In the genomic region with DNA sequence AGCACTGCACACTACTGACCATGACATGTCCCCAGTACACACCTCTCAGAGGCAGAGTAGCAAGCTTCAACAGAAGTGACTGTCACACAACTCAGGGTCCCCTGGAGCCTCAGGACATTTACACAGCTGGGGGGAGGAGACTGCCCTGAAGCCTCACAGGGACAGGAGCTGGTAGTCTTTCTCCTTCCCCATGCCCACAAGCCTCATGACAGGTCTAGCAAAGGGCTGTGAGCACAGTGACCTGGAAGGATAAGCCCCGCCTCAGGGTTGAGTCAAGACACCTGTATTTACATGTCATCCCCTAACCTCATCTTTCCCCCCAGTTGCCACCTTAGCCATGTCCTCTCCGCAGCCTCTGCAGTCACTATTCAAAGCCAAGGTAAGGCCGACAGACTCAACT, we compare ENCODE assay signal across 9 mouse cellular contexts. TPM values are rescaled to one million over a fixed set of nuclear protein-coding genes. Genes with fewer than 3 reads are reported as not detected.
DNase-seq lines count a peak whose midpoint lies in the region; ATAC-seq and TF ChIP-seq lines count a peak whose summit lies in the region.
"Had no signal": no experiment of that assay in that cellular context is flagged by ENCODE, and none has a peak within 500 bp of the region (broad histone marks: within the 10 kb centered on the region; RNA-seq: fewer than 3 reads in every experiment).

No protein-coding gene starts in this region.

- no peak for DNase-seq in kidney, postnatal 0 days (ENCODE audit: low spot score)
- DNase-seq in kidney, postnatal 4 days: no peak
- no peak for DNase-seq in limb, embryonic 11.5 days (ENCODE audit: low spot score)
- no peak for DNase-seq in spleen, postnatal 36 days (ENCODE audit: low spot score in 2 of 2)
- DNase-seq in adrenal gland, postnatal 14 days: no peak
- DNase-seq in left cerebral cortex, postnatal 25 days (ENCODE audit: low spot score in 2 of 2): no peak
- DNase-seq: gastrocnemius, postnatal 36 days had no signal

- no peak overlapping the region for H3K9ac ChIP-seq in kidney, postnatal 0 days (ENCODE audit: low read depth, low read length)
- no peak overlapping the region for H3K9ac ChIP-seq in forebrain, embryonic 13.5 days
- H3K9ac ChIP-seq in limb, embryonic 11.5 days (ENCODE audit: low read length): no peak overlapping the region
- no peak overlapping the region for H3K9ac ChIP-seq in neural tube, embryonic 15.5 days (replicated peaks)

- H3K27me3 ChIP-seq in kidney, postnatal 0 days (ENCODE audit: insufficient read depth, low read length): no peaks in the 10 kb centered on the region
- H3K27me3 ChIP-seq in forebrain, embryonic 13.5 days: peaks cover 8% of the 10 kb centered on the region; the same call in 1 of the 2 replicates
- peaks cover 4% of the 10 kb centered on the region; the same call in 1 of the 2 replicates for H3K27me3 ChIP-seq in limb, embryonic 11.5 days (ENCODE audit: control insufficient read depth, insufficient read depth, low read length)
- 0 out of 2 replicates have a peak, but pooled peaks cover 3% of the 10 kb centered on the region for H3K27me3 ChIP-seq in neural tube, embryonic 15.5 days (replicated peaks)

- ATAC-seq in kidney, postnatal 0 days (replicated peaks; ENCODE audit: low FRiP score, low read depth): no peak
- ATAC-seq in forebrain, embryonic 13.5 days: no peak
- ATAC-seq in limb, embryonic 11.5 days (ENCODE audit: insufficient number of reproducible peaks, low FRiP score, low TSS enrichment, low read depth): no peak
- ATAC-seq in neural tube, embryonic 15.5 days (ENCODE audit: low FRiP score): no peak; the same call in 1 of the 2 replicates

- no peaks in the 10 kb centered on the region for H3K36me3 ChIP-seq in kidney, postnatal 0 days (ENCODE audit: insufficient read depth, low read length)
- H3K36me3 ChIP-seq in forebrain, embryonic 13.5 days (ENCODE audit: poor library complexity, severe bottlenecking): no peaks in the 10 kb centered on the region
- H3K36me3 ChIP-seq in limb, embryonic 11.5 days (ENCODE audit: control insufficient read depth, insufficient read depth, low read length): no peaks in the 10 kb centered on the region
- no peaks in the 10 kb centered on the region for H3K36me3 ChIP-seq in neural tube, embryonic 15.5 days

- H3K4me2 ChIP-seq in kidney, postnatal 0 days (ENCODE audit: low read length): peak overlapping the region; percentile 51
- H3K4me2 ChIP-seq in forebrain, embryonic 13.5 days: peak overlapping the region; percentile 54
- H3K4me2 ChIP-seq in limb, embryonic 11.5 days (ENCODE audit: low read depth, severe bottlenecking): peak overlapping the region; percentile 32; the same call in 1 of the 2 replicates
- H3K4me2 ChIP-seq in neural tube, embryonic 15.5 days: peak overlapping the region; percentile 60

- no peak overlapping the region for H3K4me3 ChIP-seq in kidney, postnatal 0 days (replicated peaks; ENCODE audit: low read depth, low read length)
- H3K4me3 ChIP-seq in forebrain, embryonic 13.5 days: no peak overlapping the region
- H3K4me3 ChIP-seq in limb, embryonic 11.5 days (ENCODE audit: low read depth, low read length): no peak overlapping the region
- H3K4me3 ChIP-seq in neural tube, embryonic 15.5 days (replicated peaks): peak overlapping the region; percentile 29

- 37% methylated on average over 3 of the region's 3 CpGs for WGBS in kidney, postnatal 0 days
- WGBS in forebrain, embryonic 13.5 days: 39% methylated on average over 3 of the region's 3 CpGs
- WGBS in limb, embryonic 11.5 days: 40% methylated on average over 3 of the region's 3 CpGs
- WGBS in neural tube, embryonic 15.5 days: 38% methylated on average over 3 of the region's 3 CpGs

- intact Hi-C loops in left cerebral cortex, postnatal 25 days (cut with DNase I): no loop called here

- no peak overlapping the region for H3K27ac ChIP-seq in kidney, postnatal 0 days
- H3K27ac ChIP-seq in forebrain, embryonic 13.5 days: no peak overlapping the region
- H3K27ac ChIP-seq in limb, embryonic 11.5 days (replicated peaks; ENCODE audit: low read depth, low read length): no peak overlapping the region
- H3K27ac ChIP-seq in neural tube, embryonic 15.5 days (replicated peaks): no peak overlapping the region

- no peaks in the 10 kb centered on the region for H3K9me3 ChIP-seq in kidney, postnatal 0 days (replicated peaks; ENCODE audit: low read length)
- no peaks in the 10 kb centered on the region for H3K9me3 ChIP-seq in forebrain, embryonic 13.5 days (replicated peaks)
- no peaks in the 10 kb centered on the region for H3K9me3 ChIP-seq in limb, embryonic 11.5 days (ENCODE audit: control insufficient read depth, low read length)
- H3K9me3 ChIP-seq in neural tube, embryonic 15.5 days (replicated peaks): no peaks in the 10 kb centered on the region

- TF ChIP-seq CTCF in kidney, postnatal 0 days (IDR thresholded peaks at IDR 0.05; ENCODE audit: low read depth): no peak

- H3K4me1 ChIP-seq in kidney, postnatal 0 days (replicated peaks; ENCODE audit: insufficient read depth, low read length): 0 out of 2 replicates have a peak, but pooled peaks cover 5% of the 10 kb centered on the region
- peaks cover 10% of the 10 kb centered on the region for H3K4me1 ChIP-seq in forebrain, embryonic 13.5 days
- no peaks in the 10 kb centered on the region for H3K4me1 ChIP-seq in limb, embryonic 11.5 days (ENCODE audit: control insufficient read depth, insufficient read depth, low read length)
- H3K4me1 ChIP-seq in neural tube, embryonic 15.5 days: peaks cover 8% of the 10 kb centered on the region

RNA-seq across cellular contexts. Expression of a gene that starts 15.7 kb away (rescaled TPM):
- polyA plus RNA-seq in kidney, postnatal 0 days (2015; fragmentation: Nextera tagmentation; extraction: Ambion mirVana): 3.4 and 4.1 TPM in 2 replicates
- 39.6 and 47.2 TPM in 2 replicates for polyA plus RNA-seq in forebrain, embryonic 13.5 days (2015; fragmentation: Nextera tagmentation; extraction: Ambion mirVana)
- polyA plus RNA-seq in limb, embryonic 11.5 days (2014; fragmentation: Nextera tagmentation; extraction: Ambion mirVana): 2.7 and 3.4 TPM in 2 replicates
- 81.2 and 85.0 TPM in 2 replicates for polyA plus RNA-seq in neural tube, embryonic 15.5 days (2015; fragmentation: Nextera tagmentation; extraction: Ambion mirVana)
- total RNA-seq in adrenal gland, postnatal 14 days (2021): 5.4 and 13.9 TPM in 2 replicates
- 100 to 1,000 TPM; 177 to 183 TPM for total RNA-seq in left cerebral cortex, postnatal 25 days (2021)

RNA-seq across cellular contexts. Expression of a gene that starts 39.6 kb away (rescaled TPM):
- polyA plus RNA-seq in kidney, postnatal 0 days (2015; fragmentation: Nextera tagmentation; extraction: Ambion mirVana): 4.3 TPM in 2 replicates
- polyA plus RNA-seq in forebrain, embryonic 13.5 days (2015; fragmentation: Nextera tagmentation; extraction: Ambion mirVana): 0.33 and 0.44 TPM in 2 replicates
- 0.35 and 0.61 TPM in 2 replicates for polyA plus RNA-seq in limb, embryonic 11.5 days (2014; fragmentation: Nextera tagmentation; extraction: Ambion mirVana)
- 0.56 and 1.3 TPM in 2 replicates for polyA plus RNA-seq in neural tube, embryonic 15.5 days (2015; fragmentation: Nextera tagmentation; extraction: Ambion mirVana)
- 5.4 and 7.4 TPM in 2 replicates for total RNA-seq in adrenal gland, postnatal 14 days (2021)
- under 1 TPM; 0.34 to 0.53 TPM for total RNA-seq in left cerebral cortex, postnatal 25 days (2021)

RNA-seq across cellular contexts. Expression of a gene that starts 52.2 kb away (rescaled TPM):
- 1.3 TPM in 2 replicates for polyA plus RNA-seq in kidney, postnatal 0 days (2015; fragmentation: Nextera tagmentation; extraction: Ambion mirVana)
- polyA plus RNA-seq in forebrain, embryonic 13.5 days (2015; fragmentation: Nextera tagmentation; extraction: Ambion mirVana): 0.47 TPM in 1 of 2 replicates, not detected in the other
- not detected in 2 replicates for polyA plus RNA-seq in limb, embryonic 11.5 days (2014; fragmentation: Nextera tagmentation; extraction: Ambion mirVana)
- 1.4 and 2.8 TPM in 2 replicates for polyA plus RNA-seq in neural tube, embryonic 15.5 days (2015; fragmentation: Nextera tagmentation; extraction: Ambion mirVana)
- 8.0 and 9.8 TPM in 2 replicates for total RNA-seq in adrenal gland, postnatal 14 days (2021)
- total RNA-seq in left cerebral cortex, postnatal 25 days (2021): 1 to 10 TPM; 1.3 to 1.5 TPM
